Mouse (Mus musculus) right cerebral cortex, postnatal 14 days (tissue): ENCODE measurements around the gene Diaph2.
"Not testable (repeated sequence)": the region's sequence is repeated elsewhere in the genome, so short reads cannot be mapped to it uniquely, and the experiment has no call there.

ENCODE experiments used
- DNase-seq: peaks from one replicate; pipeline ENCODE4 v3.0.0; 2022

Gene Diaph2

GRCm38 (mm10) chrX:129833887-129834286 is 84.3 kb downstream of the Diaph2 start:
- DNase-seq, result no peak

GRCm38 (mm10) chrX:129884465-129884864 is 134.9 kb downstream of the Diaph2 start:
- DNase-seq, result peak; percentile 5

- DNase-seq, result no peak
Observed at GRCm38 (mm10) chrX:129925806-129926205, 176.3 kb downstream of the Diaph2 start.

GRCm38 (mm10) chrX:129974816-129975215 is 225.3 kb downstream of the Diaph2 start:
- DNase-seq, result no peak

- no peak for DNase-seq
Observed at GRCm38 (mm10) chrX:130008210-130008609, 258.7 kb downstream of the Diaph2 start.

- no peak for DNase-seq
Observed at GRCm38 (mm10) chrX:130019735-130020134, 270.2 kb downstream of the Diaph2 start.

GRCm38 (mm10) chrX:130044525-130044924 is 295.0 kb downstream of the Diaph2 start:
- DNase-seq, result no peak

- no peak for DNase-seq
Observed at GRCm38 (mm10) chrX:130149216-130149615, 399.7 kb downstream of the Diaph2 start.

- no peak for DNase-seq
Observed at GRCm38 (mm10) chrX:130152164-130152563, 402.6 kb downstream of the Diaph2 start.

GRCm38 (mm10) chrX:130173126-130173525 is 423.6 kb downstream of the Diaph2 start:
- DNase-seq, result no peak

GRCm38 (mm10) chrX:130187891-130188290 is 438.3 kb downstream of the Diaph2 start:
- DNase-seq, result no peak

- DNase-seq, result no peak
Observed at GRCm38 (mm10) chrX:130188449-130188848, 438.9 kb downstream of the Diaph2 start.

GRCm38 (mm10) chrX:130189250-130189649 is 439.7 kb downstream of the Diaph2 start:
- no peak for DNase-seq

- DNase-seq, result not testable (repeated sequence)
Observed at GRCm38 (mm10) chrX:130197412-130197811, 447.9 kb downstream of the Diaph2 start.

GRCm38 (mm10) chrX:130205243-130205642 is 455.7 kb downstream of the Diaph2 start:
- no peak for DNase-seq

- DNase-seq, result no peak
Observed at GRCm38 (mm10) chrX:130212227-130212626, 462.7 kb downstream of the Diaph2 start.

GRCm38 (mm10) chrX:130212759-130213158 is 463.2 kb downstream of the Diaph2 start:
- no peak for DNase-seq

- no peak for DNase-seq
Observed at GRCm38 (mm10) chrX:130230045-130230444, 480.5 kb downstream of the Diaph2 start.

GRCm38 (mm10) chrX:130235167-130235566 is 485.6 kb downstream of the Diaph2 start:
- no peak for DNase-seq

GRCm38 (mm10) chrX:130246652-130247051 is 497.1 kb downstream of the Diaph2 start:
- DNase-seq, result no peak

GRCm38 (mm10) chrX:130253664-130254063 is 504.1 kb downstream of the Diaph2 start:
- DNase-seq, result peak; percentile 4

- DNase-seq, result no peak
Observed at GRCm38 (mm10) chrX:130265707-130266106, 516.2 kb downstream of the Diaph2 start.

GRCm38 (mm10) chrX:130279144-130279543 is 529.6 kb downstream of the Diaph2 start:
- DNase-seq, result no peak

- no peak for DNase-seq
Observed at GRCm38 (mm10) chrX:130281484-130281883, 531.9 kb downstream of the Diaph2 start.

GRCm38 (mm10) chrX:130287032-130287431 is 537.5 kb downstream of the Diaph2 start:
- DNase-seq, result no peak

- DNase-seq, result no peak
Observed at GRCm38 (mm10) chrX:130289775-130290174, 540.2 kb downstream of the Diaph2 start.
